Mouse (Mus musculus): ENCODE data around the gene Kcnq1. TPM values are rescaled to one million over a fixed set of nuclear protein-coding genes. Genes with fewer than 3 reads are reported as not detected.

Kcnq1 gene
- total and polyA plus RNA-seq, 3 experiments: 1.9 to 17.2 (median 4.1) TPM

DNA sequence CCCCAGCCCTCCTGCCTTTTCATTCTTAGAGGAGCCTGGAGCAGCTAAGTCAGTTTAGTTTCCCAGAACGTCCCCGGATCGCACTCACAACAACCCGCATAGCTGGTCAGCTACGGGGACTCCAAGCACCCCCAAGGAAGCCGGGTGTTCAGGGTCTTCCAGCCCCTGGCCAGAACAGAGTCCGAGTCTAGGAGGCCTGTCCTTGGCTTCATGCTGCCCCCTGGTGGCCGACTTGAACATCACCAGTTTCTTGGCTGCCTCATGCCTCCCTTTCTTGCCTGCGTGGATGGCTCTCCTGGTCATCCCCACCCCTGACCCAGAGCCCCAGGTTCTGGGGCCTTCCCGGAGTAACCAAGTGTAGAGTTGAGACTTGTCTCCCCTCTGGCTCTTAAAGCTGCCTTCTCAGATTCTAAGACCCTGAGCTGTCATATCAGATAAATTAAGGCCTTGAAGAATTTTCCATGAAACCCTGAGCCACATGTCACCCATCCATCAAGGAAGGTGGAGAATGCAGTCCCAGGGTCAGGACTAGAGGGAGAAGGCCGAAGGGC is 357.8 kb downstream of the Kcnq1 start:
- peak; percentile 81 for DNase-seq

DNA sequence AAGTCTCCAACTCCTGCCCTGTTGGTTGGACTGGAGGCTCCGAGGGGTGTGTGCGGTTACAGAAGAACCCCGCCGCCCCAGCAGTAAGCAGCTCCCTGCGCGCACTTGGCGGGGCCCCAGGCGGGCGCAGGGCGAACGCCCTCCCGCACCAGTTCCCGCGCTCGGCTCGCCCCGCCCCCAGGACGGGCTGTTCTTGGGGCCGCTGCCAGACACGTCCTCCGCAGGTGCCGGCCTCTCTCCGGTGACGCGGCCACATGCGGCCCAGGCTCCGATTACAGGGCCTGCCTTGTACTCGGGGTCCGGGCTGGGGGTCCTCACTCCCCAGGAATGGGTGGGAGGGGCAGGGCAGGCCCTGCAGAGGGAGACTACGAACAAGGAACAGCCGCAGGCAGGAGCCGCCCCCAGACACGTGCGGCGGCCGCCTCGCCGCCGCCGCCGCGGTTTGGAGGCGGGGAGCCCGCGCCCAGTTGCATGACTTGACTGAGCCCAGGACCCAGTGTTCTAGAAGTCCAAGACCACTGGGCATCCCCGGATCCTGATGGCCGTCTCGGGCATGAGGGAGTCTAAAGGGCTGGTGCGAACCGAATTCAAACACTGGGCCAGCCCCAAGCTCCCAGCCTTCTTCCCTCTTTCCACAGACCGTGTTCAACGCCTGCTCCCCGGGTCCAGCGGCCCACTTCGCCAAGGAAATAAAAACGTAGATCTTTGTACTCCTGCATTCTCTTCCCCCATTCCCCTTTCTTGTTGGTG is 358.8 kb downstream of the Kcnq1 start:
- DNase-seq: peak; percentile 77

DNA sequence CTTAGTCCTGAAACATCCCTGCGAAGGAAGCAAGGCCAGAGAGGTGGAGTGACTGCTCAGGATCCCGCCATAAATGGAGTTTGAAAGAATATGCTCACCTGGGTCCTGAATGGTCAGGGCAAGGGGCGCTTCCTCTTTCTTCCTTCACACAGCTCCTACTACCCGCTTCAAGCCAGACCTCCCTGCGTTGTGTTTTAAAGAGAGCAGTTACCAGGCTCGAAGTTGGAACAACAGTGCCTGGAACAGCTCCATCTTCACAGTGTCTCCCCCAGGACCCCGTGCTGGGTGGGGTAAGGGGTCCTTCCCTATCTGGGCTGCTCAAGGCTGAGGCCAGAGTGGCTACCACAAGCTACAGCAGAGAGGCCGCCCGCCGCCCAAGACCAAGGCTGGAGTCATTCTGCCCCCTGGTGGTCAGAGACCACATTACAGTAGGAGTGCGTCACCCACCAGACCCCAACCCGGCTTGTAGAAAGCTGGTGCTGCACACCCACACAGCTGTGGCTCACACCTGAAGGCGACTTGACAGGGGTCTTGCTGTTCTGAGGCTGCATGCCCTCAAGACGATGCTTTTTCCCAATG is 360.0 kb downstream of the Kcnq1 start:
- DNase-seq: peak; percentile 79

DNA sequence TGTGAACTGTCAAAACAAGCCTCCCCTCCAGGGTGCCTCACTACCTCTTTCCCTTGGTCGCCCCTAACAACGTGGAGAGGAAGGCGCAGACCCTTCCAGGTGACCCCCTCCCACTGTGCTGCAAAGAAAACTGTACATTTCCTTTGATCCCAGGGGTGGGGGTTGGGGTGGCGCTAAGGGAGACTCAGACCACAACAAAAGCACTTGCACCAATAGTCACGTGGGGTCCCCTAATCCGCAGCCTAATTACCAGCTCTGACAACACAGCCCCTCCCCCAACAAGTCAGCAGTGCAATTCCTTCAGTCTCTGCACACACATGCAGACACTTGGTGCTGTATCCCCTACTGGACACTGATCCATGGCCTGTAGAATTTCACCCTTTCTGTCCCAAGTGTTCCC is 361.6 kb downstream of the Kcnq1 start:
- DNase-seq: no peak

DNA sequence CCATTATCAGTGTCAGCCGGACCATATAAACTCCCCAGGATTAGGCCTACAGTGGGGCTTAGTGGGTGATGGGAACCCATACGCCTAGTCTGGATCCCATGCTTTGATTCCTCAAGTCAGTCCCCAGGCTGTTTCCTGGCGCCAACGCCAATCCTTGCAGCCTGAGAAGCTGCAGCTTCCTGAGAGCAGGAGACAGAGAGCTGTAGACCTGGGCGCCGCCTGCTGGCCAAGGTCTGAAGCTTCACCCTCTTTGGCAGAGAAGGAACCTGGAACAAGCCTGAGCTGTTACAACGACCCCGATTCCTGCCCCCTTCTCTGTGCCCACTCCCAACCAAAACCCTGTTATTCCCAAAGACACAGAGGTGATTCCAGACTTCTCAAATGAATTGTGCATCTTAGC is 363.8 kb downstream of the Kcnq1 start:
- DNase-seq: peak; percentile 73

DNA sequence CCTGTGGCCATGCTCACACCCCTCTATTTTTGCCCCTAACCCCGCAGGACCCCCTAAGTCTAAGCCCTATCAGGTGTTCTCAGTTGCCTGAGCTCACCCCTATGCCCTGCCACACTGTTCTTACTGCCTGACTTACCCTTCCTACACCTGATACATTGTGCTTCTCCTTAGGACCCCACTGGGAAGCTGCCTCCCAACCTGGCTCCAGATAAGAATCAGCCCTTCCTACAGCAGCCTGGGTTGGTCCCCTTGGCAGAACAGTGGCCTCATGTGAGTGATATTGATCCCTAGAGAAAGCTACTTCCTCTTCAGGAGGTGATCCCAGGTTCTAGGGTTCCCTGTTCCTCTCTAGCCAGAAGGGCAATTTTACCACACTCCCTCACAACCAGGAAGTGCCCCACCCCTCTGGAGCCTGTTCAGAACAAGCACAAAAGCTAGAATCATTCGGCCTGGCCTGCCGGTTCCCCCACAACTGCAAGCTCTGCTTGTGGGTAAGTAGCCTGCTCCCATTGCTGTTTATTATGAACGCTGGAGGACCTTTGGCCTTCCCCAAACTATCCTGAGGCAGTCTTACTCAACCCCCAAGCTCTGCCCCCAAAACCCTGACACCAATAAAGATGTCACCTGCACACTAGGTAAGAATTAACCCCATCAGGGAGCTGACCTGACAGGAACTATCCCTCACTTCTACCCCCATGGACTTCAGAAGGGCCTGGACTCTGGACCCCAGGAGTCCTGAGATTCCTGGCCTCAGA is 367.4 kb downstream of the Kcnq1 start, which contains the start of gene Slc22a18:
TSS of gene Slc22a18 (plus strand) at position 390 of the 755 bp plus-strand sequence.
- DNase-seq: peak; percentile 31

DNA sequence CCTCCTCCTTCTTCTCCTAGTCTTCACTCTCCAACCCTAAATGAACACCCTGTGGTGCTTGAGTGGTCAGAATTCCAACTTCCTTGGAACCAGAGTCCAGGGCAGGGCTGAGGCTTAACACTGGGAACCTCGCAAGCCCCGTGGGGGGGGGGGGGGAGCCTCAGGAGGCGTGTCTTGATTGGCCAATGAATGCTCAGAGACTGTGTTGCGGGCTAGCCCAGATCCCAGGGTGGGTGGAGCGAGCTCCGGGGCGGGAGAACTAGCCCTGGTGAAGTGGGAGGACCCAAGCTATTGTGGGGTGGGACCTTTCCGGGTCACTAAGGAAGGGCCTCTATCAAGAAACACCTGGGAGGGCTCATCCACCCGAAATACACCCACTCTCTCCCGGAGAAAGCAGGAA is 368.6 kb downstream of the Kcnq1 start:
- DNase-seq: no peak

DNA sequence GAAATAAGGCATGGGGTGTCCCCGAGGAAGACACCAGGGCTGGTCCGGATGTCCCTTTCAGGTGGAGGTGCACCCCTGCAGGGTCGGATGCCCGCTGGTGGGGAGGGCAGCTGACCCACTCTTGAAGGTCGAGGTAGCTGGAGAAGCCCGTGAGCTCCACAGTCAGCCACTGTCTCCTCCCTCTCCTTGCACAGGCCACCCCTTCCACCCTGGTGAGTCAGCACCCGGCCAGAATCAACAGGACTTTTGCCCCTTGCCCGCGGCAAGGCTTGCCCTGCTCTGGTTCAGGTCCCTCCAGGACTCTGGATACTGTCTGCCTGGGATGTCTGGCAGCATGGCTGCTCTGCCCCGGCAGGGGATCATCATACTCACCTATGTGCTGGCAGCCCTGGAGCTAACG is 369.7 kb downstream of the Kcnq1 start:
- peak; percentile 73 for DNase-seq

Other genes starting within 250 kb of the Kcnq1 start
- 1,000 to 10,000 TPM in 1 of 2 experiments, 100 to 1,000 TPM in 1; 531 to 1,365 TPM for gene Th, start 175.2 kb upstream of the Kcnq1 start, total RNA-seq (2021)
- 447 and 488 TPM in 2 replicates for gene Th, start 175.2 kb upstream of the Kcnq1 start, polyA plus RNA-seq (2012; rRNA removed)
- gene Ascl2, start 137.1 kb upstream of the Kcnq1 start, total RNA-seq (2021): under 1 TPM; 0.17 to 0.35 TPM
- 1.9 and 3.8 TPM in 2 replicates for gene Ascl2, start 137.1 kb upstream of the Kcnq1 start, polyA plus RNA-seq (2012; rRNA removed)
- under 1 TPM; 0.49 to 0.62 TPM for gene Tspan32, start 101.3 kb upstream of the Kcnq1 start, total RNA-seq (2021)
- 0.83 and 1.4 TPM in 2 replicates for gene Tspan32, start 101.3 kb upstream of the Kcnq1 start, polyA plus RNA-seq (2012; rRNA removed)
- gene Cd81, start 53.6 kb upstream of the Kcnq1 start, total RNA-seq (2021): 100 to 1,000 TPM; 693 to 716 TPM
- gene Cd81, start 53.6 kb upstream of the Kcnq1 start, polyA plus RNA-seq (2012; rRNA removed): 3,024 and 3,201 TPM in 2 replicates
- 10 to 100 TPM; 23.3 to 30.9 TPM for gene Tssc4, start 37.1 kb upstream of the Kcnq1 start, total RNA-seq (2021)
- gene Tssc4, start 37.1 kb upstream of the Kcnq1 start, polyA plus RNA-seq (2012; rRNA removed): 120 and 142 TPM in 2 replicates
- gene Trpm5, start 11.7 kb upstream of the Kcnq1 start, total RNA-seq (2021): under 1 TPM; 0.23 to 0.24 TPM
- gene Trpm5, start 11.7 kb upstream of the Kcnq1 start, polyA plus RNA-seq (2012; rRNA removed): 0.40 and 0.48 TPM in 2 replicates